Mouse (Mus musculus): ENCODE data around the gene Zfp385b.

DNA sequence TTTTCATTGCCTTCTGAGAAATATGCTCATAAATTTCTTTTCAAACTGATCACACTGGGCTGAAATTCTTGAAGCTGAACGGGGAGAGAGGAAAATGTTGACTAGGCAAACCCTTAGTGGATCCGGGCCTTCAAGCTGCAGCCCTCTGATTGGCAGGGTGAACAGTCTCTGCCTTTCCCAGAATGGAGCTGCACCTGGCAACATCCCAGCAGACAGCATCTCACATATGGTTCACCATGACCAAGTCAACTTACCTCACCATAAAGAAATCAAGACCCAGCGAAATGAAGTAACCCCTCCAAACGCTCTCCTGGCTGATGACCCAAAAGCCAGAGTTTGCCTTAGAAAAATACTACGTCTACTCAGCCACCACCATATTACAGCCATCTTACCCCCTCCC, 8.7 kb downstream of the Zfp385b start:
- TF ChIP-seq POLR2A (IDR thresholded peaks at IDR 0.05; ENCODE audit: low read depth, low read length) (no peak), ZNF384 (IDR thresholded peaks at IDR 0.05; ENCODE audit: low read depth, low read length) (no peak), CTCF (conservative IDR thresholded peaks at IDR 0.05 in 1 of 2, IDR thresholded peaks at IDR 0.05 in 1 of 2; ENCODE audit: low read depth in 2 of 2, low read length in 2 of 2) (no peak), ELF1 (IDR thresholded peaks at IDR 0.05; ENCODE audit: low read depth, low read length) (no peak), RCOR1 (conservative IDR thresholded peaks at IDR 0.05; ENCODE audit: low read depth, low read length) (no peak), E2F4 (IDR thresholded peaks at IDR 0.05; ENCODE audit: insufficient replicate concordance, low read depth, low read length) (no peak), JUND (conservative IDR thresholded peaks at IDR 0.05; ENCODE audit: low read depth, low read length) (no peak), TBP (conservative IDR thresholded peaks at IDR 0.05; ENCODE audit: low read depth, low read length) (no peak), ZC3H11A (IDR thresholded peaks at IDR 0.05; ENCODE audit: low read depth, low read length) (no peak), USF2 (conservative IDR thresholded peaks at IDR 0.05; ENCODE audit: low read depth, low read length) (no peak), MAFK (IDR thresholded peaks at IDR 0.05; ENCODE audit: insufficient replicate concordance, low read length) (no peak), KAT2A (IDR thresholded peaks at IDR 0.05; ENCODE audit: insufficient replicate concordance, low read length) (no peak)

All from CH12.LX (cell line).